Mouse (Mus musculus) right cerebral cortex, postnatal 36 days (tissue): Measurements from ENCODE around the gene Ypel3.
A peak's percentile ranks its signal among the peaks of the same experiment; 100 is the strongest.

ENCODE experiments used
- DNase-seq, 2 experiments: peaks; one replicate each; pipeline ENCODE4 v3.0.0; 2022; ENCODE audit warnings: low spot score in 2 of 2, mixed read lengths in 1 of 2

The Ypel3 gene

GRCm38 (mm10) chr7:126793456-126794270 is 16.9 kb downstream of the Ypel3 start:
- DNase-seq, result no peak

GRCm38 (mm10) chr7:126794271-126794605 is 17.5 kb downstream of the Ypel3 start:
- no peak for DNase-seq

- no peak for DNase-seq
Measured at GRCm38 (mm10) chr7:126795387-126796317, 18.9 kb downstream of the Ypel3 start.

GRCm38 (mm10) chr7:126796350-126796932 is 19.7 kb downstream of the Ypel3 start:
- peak; percentile 40 to 51 for DNase-seq

- DNase-seq, result no peak
Measured at GRCm38 (mm10) chr7:126797411-126798126, 20.8 kb downstream of the Ypel3 start, which contains the start of gene Fam57b. Fam57b (plus strand) TSS chr7:126797668.

- DNase-seq, result no peak
Measured at GRCm38 (mm10) chr7:126798127-126799049, 21.6 kb downstream of the Ypel3 start.

- peak; percentile 97 to 98 for DNase-seq
Measured at GRCm38 (mm10) chr7:126799050-126799467, 22.3 kb downstream of the Ypel3 start.

GRCm38 (mm10) chr7:126799468-126800268 is 22.9 kb downstream of the Ypel3 start:
- DNase-seq, result no peak

GRCm38 (mm10) chr7:126800269-126801056 is 23.7 kb downstream of the Ypel3 start:
- DNase-seq, result no peak

GRCm38 (mm10) chr7:126801057-126801422 is 24.3 kb downstream of the Ypel3 start:
- no peak for DNase-seq

GRCm38 (mm10) chr7:126802134-126802889 is 25.6 kb downstream of the Ypel3 start:
- DNase-seq, result no peak

- DNase-seq, result no peak
Measured at GRCm38 (mm10) chr7:126803181-126803580, 26.4 kb downstream of the Ypel3 start.

GRCm38 (mm10) chr7:126803751-126804150 is 27.0 kb downstream of the Ypel3 start:
- no peak for DNase-seq

- DNase-seq, result no peak
Measured at GRCm38 (mm10) chr7:126806956-126807355, 30.2 kb downstream of the Ypel3 start.

GRCm38 (mm10) chr7:126807405-126807804 is 30.6 kb downstream of the Ypel3 start:
- DNase-seq, result no peak

GRCm38 (mm10) chr7:126808703-126809455 is 32.1 kb downstream of the Ypel3 start:
- DNase-seq, result peak; percentile 89 to 90

- DNase-seq, result no peak
Measured at GRCm38 (mm10) chr7:126809723-126810369, 33.1 kb downstream of the Ypel3 start.
